Mouse (Mus musculus) forebrain, embryonic 14.5 days (tissue): ENCODE results near the gene Umodl1. TPM values are rescaled to one million over a fixed set of nuclear protein-coding genes. Genes with fewer than 3 reads are reported as not detected.

Experiments used
- ATAC-seq: fragments of 200-750 bp; cut with Nextera tagmentation; 2 replicates; pipeline ENCODE4 v1.8.0; 2017; ENCODE audit warnings: mild to moderate bottlenecking, moderate library complexity
- DNase-seq: peaks from one replicate; pipeline ENCODE4 v3.0.0-alpha.2; 2015; ENCODE audit warnings: low spot score
- H3K27ac ChIP-seq: fragments of 300-500 bp; sonication (generic); 2 replicates; pipeline ENCODE4 v1.5.1; 2014; ENCODE audit warnings: low read depth, mild to moderate bottlenecking, control low read depth, low read length, moderate library complexity
- H3K27me3 ChIP-seq: fragments of 300-500 bp; sonication (generic); replicated peaks from 2 replicates; pipeline ENCODE4 v1.6.1; 2014; ENCODE audit warnings: low read length, control low read depth, mixed read lengths; ENCODE audit not compliant: control insufficient read depth, insufficient read depth
- H3K36me3 ChIP-seq: fragments of 300-500 bp; sonication (generic); 2 replicates; pipeline ENCODE4 v1.6.1; 2014; ENCODE audit warnings: low read length, control low read depth; ENCODE audit not compliant: control insufficient read depth, insufficient read depth
- H3K4me1 ChIP-seq: fragments of 300-500 bp; sonication (generic); 2 replicates; pipeline ENCODE4 v1.6.1; 2014; ENCODE audit warnings: antibody characterized with exemption, low read length, control low read depth; ENCODE audit not compliant: control insufficient read depth, insufficient read depth
- H3K4me2 ChIP-seq: fragments of 300-500 bp; sonication (generic); 2 replicates; pipeline ENCODE4 v1.6.1; 2014; ENCODE audit warnings: mild to moderate bottlenecking, control low read depth, low read length
- H3K4me3 ChIP-seq: fragments of 300-500 bp; sonication (generic); 2 replicates; pipeline ENCODE4 v1.5.1; 2014; ENCODE audit warnings: low read depth, low read length, control low read depth
- H3K9ac ChIP-seq: fragments of 300-500 bp; sonication (generic); 2 replicates; pipeline ENCODE4 v1.6.1; 2014; ENCODE audit warnings: mild to moderate bottlenecking, low read length, control low read depth, moderate library complexity
- H3K9me3 ChIP-seq: fragments of 300-500 bp; sonication (generic); replicated peaks from 2 replicates; pipeline ENCODE4 v1.6.1; 2016; ENCODE audit warnings: low read length, control low read depth, mixed read lengths; ENCODE audit not compliant: control insufficient read depth
- WGBS: fragments of 180-500 bp; shearing (Covaris S2); extraction: QIAGEN DNeasy Blood & Tissue Kit; methylation state at CpG from one replicate; pipeline ENCODE4 v1.1.7; 2014; 5-methylcytosine and 5-hydroxymethylcytosine counted together
- polyA plus RNA-seq: library from polyadenylated mRNA; unstranded; fragments of >200 nt; fragmentation: Nextera tagmentation; extraction: Ambion mirVana; gene quantifications from 2 replicates; pipeline ENCODE4 v1.2.1, GENCODE M21; 2014

Gene Umodl1
- polyA plus RNA-seq, 1 experiment from 2014 or later: 0.04 TPM

GRCm38 (mm10) chr17:31007357-31007756 lies 52.9 kb downstream of the Umodl1 start:
- Histone ChIP-seq H3K9me3 (no peaks in the 10 kb centered on the region), H3K27ac (no peak overlapping the region), H3K27me3 (no peaks in the 10 kb centered on the region), H3K4me1 (no peaks in the 10 kb centered on the region), H3K4me2 (no peak overlapping the region), H3K4me3 (no peak overlapping the region), H3K9ac (no peak overlapping the region), H3K36me3 (no peaks in the 10 kb centered on the region)
- WGBS: 89% methylated on average over 3 of the region's 3 CpGs
- ATAC-seq (no peak), DNase-seq (no peak)

- no peak overlapping the region for H3K4me2 ChIP-seq
- H3K27me3 ChIP-seq: no peaks in the 10 kb centered on the region
- no peak for ATAC-seq
- H3K36me3 ChIP-seq: no peaks in the 10 kb centered on the region
- WGBS: 85% methylated on average over 8 of the region's 8 CpGs
- H3K4me1 ChIP-seq: no peaks in the 10 kb centered on the region
- no peak overlapping the region for H3K27ac ChIP-seq
- no peaks in the 10 kb centered on the region for H3K9me3 ChIP-seq
- H3K9ac ChIP-seq: no peak overlapping the region
- no peak overlapping the region for H3K4me3 ChIP-seq
- DNase-seq: no peak
These were observed 54.0 kb downstream of the Umodl1 start for GRCm38 (mm10) chr17:31008416-31008815.

- Histone ChIP-seq H3K36me3 (no peaks in the 10 kb centered on the region), H3K27ac (no peak overlapping the region), H3K4me2 (no peak overlapping the region), H3K4me1 (no peaks in the 10 kb centered on the region), H3K27me3 (no peaks in the 10 kb centered on the region), H3K4me3 (no peak overlapping the region), H3K9me3 (no peaks in the 10 kb centered on the region; the same call in 1 of the 2 replicates), H3K9ac (no peak overlapping the region)
- DNase-seq (peak; percentile 75), ATAC-seq (0 out of 2 replicates have a peak, but pooled peaks have one; percentile 37)
- WGBS: 39% methylated on average over 9 of the region's 9 CpGs
These were observed 57.3 kb downstream of the Umodl1 start for GRCm38 (mm10) chr17:31011551-31012394.

GRCm38 (mm10) chr17:31018267-31018666 lies 63.8 kb downstream of the Umodl1 start:
- Histone ChIP-seq H3K27ac (no peak overlapping the region), H3K36me3 (no peaks in the 10 kb centered on the region), H3K9me3 (no peaks in the 10 kb centered on the region; the same call in 1 of the 2 replicates), H3K4me1 (no peaks in the 10 kb centered on the region), H3K9ac (no peak overlapping the region), H3K4me2 (no peak overlapping the region), H3K4me3 (no peak overlapping the region), H3K27me3 (no peaks in the 10 kb centered on the region)
- no peak for ATAC-seq
- DNase-seq: peak; percentile 73
- 72% methylated on average over 4 of the region's 4 CpGs for WGBS

- H3K4me1 ChIP-seq: no peaks in the 10 kb centered on the region
- no peaks in the 10 kb centered on the region; the same call in 1 of the 2 replicates for H3K9me3 ChIP-seq
- H3K4me3 ChIP-seq: no peak overlapping the region
- 2% methylated on average over 2 of the region's 2 CpGs for WGBS
- DNase-seq: peak; percentile 70
- H3K27ac ChIP-seq: no peak overlapping the region
- H3K4me2 ChIP-seq: no peak overlapping the region
- no peak for ATAC-seq
- H3K27me3 ChIP-seq: no peaks in the 10 kb centered on the region
- H3K9ac ChIP-seq: no peak overlapping the region
- no peaks in the 10 kb centered on the region for H3K36me3 ChIP-seq
These were observed 65.1 kb downstream of the Umodl1 start for GRCm38 (mm10) chr17:31019505-31019904.

- Histone ChIP-seq H3K4me1 (no peaks in the 10 kb centered on the region), H3K4me3 (no peak overlapping the region), H3K27ac (no peak overlapping the region), H3K4me2 (no peak overlapping the region), H3K9ac (no peak overlapping the region), H3K27me3 (no peaks in the 10 kb centered on the region), H3K36me3 (no peaks in the 10 kb centered on the region), H3K9me3 (no peaks in the 10 kb centered on the region; the same call in 1 of the 2 replicates)
- DNase-seq (no peak), ATAC-seq (no peak)
- 82% methylated on average over 2 of the region's 2 CpGs for WGBS
These were observed 65.6 kb downstream of the Umodl1 start for GRCm38 (mm10) chr17:31020078-31020477.

GRCm38 (mm10) chr17:31021276-31021675 lies 66.8 kb downstream of the Umodl1 start:
- no peaks in the 10 kb centered on the region for H3K27me3 ChIP-seq
- H3K4me3 ChIP-seq: no peak overlapping the region
- no peak overlapping the region for H3K27ac ChIP-seq
- H3K9ac ChIP-seq: no peak overlapping the region
- H3K36me3 ChIP-seq: no peaks in the 10 kb centered on the region
- H3K4me2 ChIP-seq: no peak overlapping the region
- ATAC-seq (no peak), DNase-seq (no peak)
- 92% methylated on average over 8 of the region's 8 CpGs for WGBS
- H3K9me3 ChIP-seq: no peaks in the 10 kb centered on the region; the same call in 1 of the 2 replicates
- H3K4me1 ChIP-seq: no peaks in the 10 kb centered on the region

- Histone ChIP-seq H3K9me3 (no peaks in the 10 kb centered on the region), H3K9ac (no peak overlapping the region), H3K36me3 (no peaks in the 10 kb centered on the region), H3K27me3 (no peaks in the 10 kb centered on the region), H3K4me3 (no peak overlapping the region), H3K4me2 (no peak overlapping the region), H3K27ac (no peak overlapping the region), H3K4me1 (no peaks in the 10 kb centered on the region)
- DNase-seq (no peak), ATAC-seq (no peak)
- 80% methylated on average over 7 of the region's 7 CpGs for WGBS
These were observed 69.8 kb downstream of the Umodl1 start for GRCm38 (mm10) chr17:31024125-31024781.

GRCm38 (mm10) chr17:31024782-31025125 lies 70.3 kb downstream of the Umodl1 start:
- H3K9me3 ChIP-seq: no peaks in the 10 kb centered on the region
- ATAC-seq: no peak

More at GRCm38 (mm10) chr17:31024782-31025125, 70.3 kb downstream of the Umodl1 start:
- H3K4me2 ChIP-seq: no peak overlapping the region
- H3K27me3 ChIP-seq: no peaks in the 10 kb centered on the region
- H3K27ac ChIP-seq: no peak overlapping the region
- WGBS: 79% methylated on average over 5 of the region's 5 CpGs
- no peak overlapping the region for H3K9ac ChIP-seq
- H3K36me3 ChIP-seq: no peaks in the 10 kb centered on the region
- DNase-seq: no peak
- no peaks in the 10 kb centered on the region for H3K4me1 ChIP-seq
- H3K4me3 ChIP-seq: no peak overlapping the region
